Mouse (Mus musculus): ENCODE measurements around the gene Clasrp.
"Not testable (repeated sequence)": the region's sequence is repeated elsewhere in the genome, so short reads cannot be mapped to it uniquely, and the experiment has no call there.

Clasrp gene

DNA sequence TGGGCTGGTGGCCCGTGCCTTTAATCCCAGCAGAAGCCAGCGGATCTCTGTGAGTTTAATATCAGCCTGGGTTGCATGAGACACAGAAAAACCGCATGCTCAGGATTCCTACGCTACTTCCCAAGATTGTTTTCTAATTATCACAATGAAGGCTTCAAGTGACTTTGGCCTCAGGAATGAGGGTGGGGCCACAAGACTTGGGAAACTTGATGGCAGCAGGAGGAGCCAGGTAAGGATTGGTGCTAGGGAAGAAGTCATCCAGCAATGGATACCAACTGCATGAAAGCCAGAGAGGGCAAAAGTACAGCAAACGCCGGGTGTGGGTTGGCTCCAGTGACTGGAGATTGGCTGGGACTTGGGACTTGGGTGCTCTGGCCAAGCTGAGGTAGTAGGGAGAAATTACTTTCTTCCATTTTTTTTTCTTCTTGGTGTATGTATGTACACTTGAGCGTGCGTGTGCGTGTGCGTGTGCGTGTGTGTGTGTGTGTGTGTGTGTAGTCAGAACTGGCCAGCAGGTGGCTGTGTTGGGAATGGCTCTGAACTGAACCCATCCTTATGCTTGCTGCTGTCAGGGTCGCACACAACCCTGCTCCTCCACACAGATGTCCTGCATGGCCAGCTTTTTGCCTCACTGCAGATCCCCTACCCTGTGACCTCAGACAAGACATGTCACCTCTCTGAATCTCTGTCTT lies 5.5 kb upstream of the Clasrp start:
- DNase-seq (ENCODE audit: low read depth), result no peak

DNA sequence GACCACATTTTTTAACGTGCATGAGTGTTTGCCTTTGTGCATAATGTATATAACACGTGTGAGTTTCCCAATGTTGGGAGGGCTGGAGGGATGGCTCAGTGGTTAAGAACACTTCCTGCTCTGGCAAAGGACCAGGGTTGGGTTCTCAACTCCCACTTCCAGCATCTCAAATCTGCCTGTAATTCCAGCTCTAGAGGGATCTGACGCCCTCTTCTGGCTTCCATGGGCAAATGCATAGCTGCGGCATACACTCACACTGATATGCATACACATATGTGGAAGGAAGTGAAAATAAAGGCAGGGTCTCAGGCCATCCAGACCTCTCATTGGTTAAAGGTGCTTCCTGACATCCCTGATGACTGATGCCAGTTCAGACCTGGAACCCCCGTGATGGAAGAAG lies 3.0 kb upstream of the Clasrp start:
- DNase-seq (ENCODE audit: low read depth), result no peak

DNA sequence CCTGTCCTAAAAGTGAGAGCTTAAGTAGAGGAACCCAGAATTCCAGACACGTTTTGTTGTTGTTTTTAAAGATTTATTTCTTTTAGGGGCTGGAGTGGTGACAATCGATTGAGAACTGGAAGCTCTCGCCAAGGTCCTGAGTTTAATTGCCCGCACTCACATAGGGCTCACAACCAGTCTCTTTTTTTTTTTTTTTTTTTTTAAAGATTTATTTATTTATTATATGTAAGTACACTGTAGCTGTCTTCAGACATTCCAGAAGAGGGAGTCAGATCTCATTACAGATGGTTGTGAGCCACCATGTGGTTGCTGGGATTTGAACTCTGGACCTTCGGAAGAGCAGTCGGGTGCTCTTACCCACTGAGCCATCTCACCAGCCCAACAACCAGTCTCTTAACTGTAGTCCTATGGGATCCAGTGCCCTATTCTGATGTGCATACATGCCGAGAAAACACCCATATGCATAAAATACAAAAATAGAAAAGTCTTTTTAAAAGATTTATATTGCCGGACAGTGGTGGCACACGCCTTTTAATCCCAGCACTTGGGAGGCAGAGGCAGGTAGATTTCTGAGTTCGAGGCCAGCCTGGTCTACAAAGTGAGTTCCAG lies 424 bp upstream of the Clasrp start:
- DNase-seq (ENCODE audit: low read depth), result not testable (repeated sequence)

DNA sequence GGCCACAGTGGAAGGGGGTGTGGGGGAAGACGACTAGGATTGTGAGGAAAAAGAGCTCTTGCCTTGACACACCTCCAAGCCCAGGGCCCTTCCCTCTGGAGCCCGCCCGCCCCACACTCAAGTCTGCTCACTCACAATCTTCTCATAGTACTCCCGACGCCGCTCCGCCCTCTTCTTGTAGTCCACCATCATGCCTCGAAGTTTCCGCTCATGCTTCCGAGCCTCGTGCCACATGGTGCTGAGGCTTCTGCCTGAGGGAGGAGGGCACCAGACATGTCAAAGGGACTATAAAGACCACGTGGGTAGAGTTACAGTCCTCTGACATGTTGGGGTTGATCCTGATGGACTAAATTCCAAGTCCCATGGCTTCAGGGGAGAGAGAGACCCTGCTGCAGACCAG lies 1.2 kb downstream of the Clasrp start:
- no peak for DNase-seq (ENCODE audit: low read depth)

DNA sequence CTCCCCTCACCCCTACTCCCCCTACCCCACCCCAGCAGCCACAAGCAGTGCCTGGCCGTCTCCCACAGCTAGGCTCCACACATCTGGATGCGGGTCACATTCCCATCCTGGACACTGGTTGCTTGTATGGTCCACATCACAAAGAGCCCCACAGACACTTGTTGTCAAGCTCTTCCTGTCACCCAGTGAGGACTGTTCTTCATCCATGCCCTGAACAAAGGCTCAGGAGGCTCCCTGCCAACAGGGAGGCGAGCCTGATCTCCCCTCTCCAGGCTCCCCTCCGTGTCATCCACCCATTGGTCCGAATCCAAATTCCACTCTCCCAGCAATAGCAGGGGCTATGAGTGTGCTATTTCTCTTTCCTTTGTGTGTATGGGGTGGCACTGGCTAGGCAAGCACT lies 3.7 kb downstream of the Clasrp start:
- DNase-seq (ENCODE audit: low read depth), result no peak

DNA sequence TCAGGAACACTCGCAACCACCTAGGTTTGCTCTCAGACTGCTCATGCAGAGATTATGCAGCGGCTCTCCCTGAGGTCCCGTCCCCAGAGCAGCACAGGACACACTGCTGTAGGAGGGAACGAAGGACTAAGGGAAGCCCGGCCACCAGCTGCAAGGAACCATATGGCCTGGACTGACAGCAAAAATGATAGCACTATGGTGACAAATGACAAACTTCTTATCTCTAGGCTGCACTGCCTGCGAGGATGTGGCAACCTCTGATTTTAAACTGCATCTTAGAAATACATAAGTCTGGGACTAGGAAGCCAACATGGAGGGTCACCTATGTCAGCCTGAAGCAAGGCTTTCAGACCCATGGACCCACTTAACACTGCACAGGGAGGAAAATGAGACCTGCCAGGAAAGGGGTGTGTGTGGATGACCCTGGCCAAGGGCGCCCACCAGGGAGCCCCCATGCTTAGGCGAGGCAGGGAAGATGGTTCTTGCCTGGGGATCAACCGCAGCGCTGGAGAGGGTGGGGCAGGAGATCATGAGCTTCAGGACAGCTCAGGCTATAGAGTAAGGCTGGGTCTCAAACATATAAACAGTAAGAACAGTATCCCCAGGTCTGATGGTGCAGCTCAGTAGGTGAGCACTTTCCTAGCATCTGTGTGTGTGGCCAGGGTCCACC lies 11.1 kb downstream of the Clasrp start:
- DNase-seq (ENCODE audit: low read depth), result peak; percentile 49

DNA sequence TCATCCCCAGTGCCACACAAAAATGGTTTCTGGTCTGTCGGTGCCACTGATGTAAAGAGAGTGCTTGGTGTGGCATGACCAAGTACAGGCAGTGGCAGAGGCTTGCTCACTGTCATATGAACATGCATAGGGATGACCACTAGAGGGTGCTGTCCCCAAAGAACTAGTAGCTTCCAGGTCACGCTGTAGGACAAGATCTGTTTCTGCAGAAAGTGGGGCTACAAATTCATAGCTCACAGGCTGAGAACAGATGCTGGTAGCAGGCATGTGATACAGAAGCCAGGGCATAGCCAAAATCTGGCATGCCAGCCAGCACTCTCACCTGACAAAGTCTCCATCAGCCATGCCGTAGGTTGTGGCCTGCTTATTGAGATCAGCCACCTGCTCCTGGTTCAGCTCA lies 14.4 kb downstream of the Clasrp start:
- DNase-seq (ENCODE audit: low read depth), result peak; percentile 81

DNA sequence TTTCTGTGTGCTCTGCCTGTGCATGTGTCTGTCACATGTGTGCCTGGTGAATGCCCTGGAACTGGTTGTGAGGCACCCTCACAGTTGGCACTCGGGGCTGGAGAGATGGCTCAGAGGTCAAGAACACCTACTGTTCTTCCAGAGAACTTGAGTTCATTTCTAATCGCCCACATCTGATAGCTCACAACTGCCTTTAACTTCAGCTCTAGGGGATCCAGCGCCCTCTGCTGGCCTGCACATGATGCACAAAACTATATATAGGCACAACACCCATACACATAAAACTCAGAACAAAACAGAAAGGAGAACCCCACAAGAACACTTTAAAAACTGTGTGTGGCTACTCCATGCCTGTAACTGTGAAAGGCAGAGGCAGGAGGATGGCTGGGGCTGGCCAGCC lies 15.1 kb downstream of the Clasrp start:
- peak; percentile 76 for DNase-seq (ENCODE audit: low read depth)

DNA sequence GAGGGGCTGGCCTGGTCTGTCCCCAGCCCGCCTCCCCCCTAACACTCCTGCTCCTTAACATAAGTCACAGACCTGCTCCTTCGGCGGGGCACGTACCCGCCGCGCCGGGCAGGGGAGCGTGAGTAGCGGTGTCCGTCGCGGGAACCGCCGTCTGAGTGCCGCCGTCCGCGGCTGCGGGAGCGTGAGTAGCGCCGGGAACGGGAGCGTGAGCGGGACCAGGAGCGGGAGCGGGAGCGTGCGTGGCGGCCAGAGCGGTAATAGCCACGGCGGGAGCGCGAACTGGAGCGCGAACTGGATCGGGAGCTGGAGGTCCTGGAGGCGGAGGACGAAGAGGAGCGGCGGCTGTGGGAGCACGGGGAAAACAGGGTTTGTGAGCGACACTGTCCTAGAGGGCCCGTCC lies 18.0 kb downstream of the Clasrp start:
- no peak for DNase-seq (ENCODE audit: low read depth)

DNA sequence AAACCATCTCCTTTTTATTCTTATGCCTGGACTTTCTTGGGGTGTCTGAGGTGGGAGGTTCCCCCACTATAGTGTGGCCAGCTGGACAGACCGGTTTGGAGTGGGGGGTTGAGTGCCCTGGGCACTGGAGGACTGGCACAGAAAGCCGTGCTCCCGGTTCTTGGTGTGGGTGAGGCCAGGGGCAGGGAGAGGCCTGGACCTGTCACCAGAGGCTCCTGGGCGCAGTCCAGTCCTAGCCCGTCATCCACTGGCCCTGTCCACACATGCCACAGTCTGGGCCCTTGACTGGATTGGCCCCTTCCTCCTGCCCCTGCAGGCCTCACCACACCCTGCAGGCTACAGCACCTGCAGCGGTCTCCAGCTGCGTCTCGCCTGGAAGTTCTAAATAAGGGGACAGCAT lies 23.7 kb downstream of the Clasrp start:
- no peak for DNase-seq (ENCODE audit: low read depth)

DNA sequence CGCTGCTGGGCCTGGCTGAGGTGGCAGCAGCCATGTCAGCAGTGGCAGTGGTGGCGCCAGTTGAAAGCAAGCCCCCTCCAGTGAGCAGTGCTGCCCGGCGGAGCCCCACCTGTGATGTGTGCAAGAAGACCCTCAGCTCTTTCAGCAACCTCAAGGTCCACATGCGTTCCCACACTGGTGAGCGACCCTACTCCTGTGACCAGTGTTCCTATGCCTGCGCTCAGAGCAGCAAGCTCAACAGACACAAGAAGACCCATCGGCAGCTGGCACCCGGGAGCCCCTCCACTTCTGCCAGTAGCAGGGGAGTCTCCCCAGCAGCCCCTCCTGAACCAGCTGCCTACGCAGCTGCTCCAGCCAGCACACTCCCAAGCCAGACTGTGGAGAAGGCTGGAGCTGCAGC lies 24.5 kb downstream of the Clasrp start:
- DNase-seq (ENCODE audit: low read depth), result no peak

DNA sequence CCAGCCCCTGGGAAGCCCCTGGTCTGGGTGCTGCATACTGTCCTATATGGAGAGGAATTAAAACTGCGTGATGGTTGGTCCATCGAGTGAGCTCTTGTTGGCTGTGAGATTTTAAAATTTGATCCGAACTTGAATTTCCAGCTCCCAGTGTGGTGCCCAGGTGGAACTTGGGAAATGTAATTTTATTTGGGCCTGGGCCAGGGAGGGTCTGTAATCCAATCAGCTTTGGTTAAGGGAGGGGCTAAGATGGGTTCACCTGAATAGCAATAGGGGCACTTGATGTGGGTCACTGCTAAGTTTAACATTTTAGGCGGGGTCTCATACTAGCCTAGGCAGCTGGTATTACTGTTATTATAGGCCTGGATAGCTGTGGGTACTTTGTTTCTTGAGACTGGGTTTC lies 25.9 kb downstream of the Clasrp start:
- no peak for DNase-seq (ENCODE audit: low read depth)

DNA sequence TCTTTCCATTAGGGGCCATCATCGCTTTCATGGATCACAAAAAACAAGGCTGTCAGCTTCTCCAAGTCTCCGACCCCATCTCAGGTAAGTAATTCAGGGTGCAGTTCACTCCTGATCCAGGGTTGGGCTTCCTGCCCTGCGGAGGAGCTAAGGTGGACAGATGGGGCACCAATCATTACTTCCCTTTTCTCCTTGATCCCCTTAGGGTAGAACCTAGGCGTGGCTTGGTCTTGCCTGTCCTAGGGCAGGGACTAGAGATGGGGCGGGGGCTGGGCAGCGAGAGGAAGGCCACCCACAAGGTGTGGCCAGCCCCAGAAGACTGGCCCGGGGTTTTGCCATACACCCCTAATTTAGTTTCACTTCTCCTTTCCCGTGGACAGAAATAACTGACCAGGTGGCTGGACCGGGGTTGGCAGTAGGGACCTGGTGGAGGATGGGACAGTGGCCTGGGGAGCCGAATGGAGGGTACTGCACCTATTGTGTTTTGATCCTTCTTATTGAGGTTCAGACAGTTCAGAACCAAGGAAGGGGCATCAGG lies 26.3 kb downstream of the Clasrp start:
- DNase-seq (ENCODE audit: low read depth), result no peak

DNA sequence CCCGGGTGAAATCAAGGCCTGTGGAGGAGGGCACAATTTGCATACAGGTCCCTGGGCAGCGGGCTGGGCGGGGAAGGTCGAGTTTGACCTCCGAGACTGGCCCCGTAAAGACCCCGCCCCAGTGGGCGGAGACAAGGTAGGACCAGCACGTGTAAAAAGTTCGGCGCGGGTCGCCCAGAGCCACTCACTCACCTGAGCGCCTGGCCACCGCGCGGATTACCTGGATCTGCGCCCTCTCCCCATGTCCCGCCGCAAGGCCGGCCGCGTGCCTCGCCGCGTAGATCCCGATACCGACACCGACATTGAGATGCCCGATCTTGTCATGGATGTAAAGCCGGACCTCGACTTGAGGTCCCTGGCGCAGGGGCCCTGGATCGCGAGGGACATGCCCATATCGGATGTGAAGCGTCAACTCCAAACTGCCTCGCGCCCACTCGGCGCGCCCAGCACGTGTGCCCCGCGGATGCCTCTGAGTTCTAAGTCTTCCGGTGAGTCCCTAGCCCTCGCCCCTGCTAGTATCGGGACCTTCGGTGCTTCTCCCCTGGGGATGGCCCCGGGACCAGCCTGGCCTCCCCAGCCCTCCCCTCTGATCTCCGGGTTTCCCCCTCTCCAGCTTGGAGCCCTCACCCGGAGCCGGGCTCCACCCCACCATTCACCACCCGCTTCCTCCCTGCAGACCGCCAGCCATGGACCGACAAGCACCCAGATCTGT lies 27.0 kb downstream of the Clasrp start, which contains the start of the genes Zfp296 and Gemin7:
Gene Zfp296 (plus strand): TSS at position 147 of the 712 bp plus-strand sequence.
Gene Gemin7 (minus strand): TSS at position 455 of the 712 bp plus-strand sequence.
- DNase-seq (ENCODE audit: low read depth), result no peak

DNA sequence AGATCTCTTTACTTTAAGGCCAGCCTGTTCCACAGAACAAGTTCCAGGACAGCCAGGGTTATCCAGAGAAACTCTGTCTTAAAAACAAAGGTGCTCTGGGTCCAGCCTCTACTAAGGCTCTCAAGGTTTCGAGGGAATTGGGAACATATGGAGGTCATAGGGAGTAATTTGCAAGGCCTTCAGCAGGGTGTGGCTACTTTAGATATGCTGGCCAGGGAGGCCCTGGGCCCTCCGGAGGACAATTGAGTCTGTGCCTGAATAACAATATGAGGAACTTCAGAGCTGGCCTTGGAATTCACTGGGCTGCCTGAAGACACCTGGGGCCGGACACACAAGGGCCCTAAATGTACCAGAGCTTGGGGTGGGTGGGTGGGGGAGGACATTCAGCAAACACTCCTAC lies 28.7 kb downstream of the Clasrp start:
- no peak for DNase-seq (ENCODE audit: low read depth)

DNA sequence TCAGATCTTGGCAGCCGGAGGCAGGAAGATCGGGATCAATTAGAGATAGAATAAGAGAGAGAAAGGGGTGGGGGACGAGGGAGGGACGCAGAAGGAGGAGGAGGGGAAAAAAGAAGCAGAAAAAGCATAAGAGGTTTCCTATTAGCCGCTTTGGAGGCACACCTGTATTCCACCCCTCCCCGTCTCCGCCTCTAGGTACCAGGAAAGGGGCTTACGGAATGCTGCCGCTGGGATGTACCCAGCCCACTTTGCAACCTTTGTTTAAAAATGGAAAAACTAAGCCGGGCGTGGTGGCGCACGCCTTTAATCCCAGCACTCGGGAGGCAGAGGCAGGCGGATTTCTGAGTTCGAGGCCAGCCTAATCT lies 30.5 kb downstream of the Clasrp start:
- DNase-seq (ENCODE audit: low read depth), result no peak

DNA sequence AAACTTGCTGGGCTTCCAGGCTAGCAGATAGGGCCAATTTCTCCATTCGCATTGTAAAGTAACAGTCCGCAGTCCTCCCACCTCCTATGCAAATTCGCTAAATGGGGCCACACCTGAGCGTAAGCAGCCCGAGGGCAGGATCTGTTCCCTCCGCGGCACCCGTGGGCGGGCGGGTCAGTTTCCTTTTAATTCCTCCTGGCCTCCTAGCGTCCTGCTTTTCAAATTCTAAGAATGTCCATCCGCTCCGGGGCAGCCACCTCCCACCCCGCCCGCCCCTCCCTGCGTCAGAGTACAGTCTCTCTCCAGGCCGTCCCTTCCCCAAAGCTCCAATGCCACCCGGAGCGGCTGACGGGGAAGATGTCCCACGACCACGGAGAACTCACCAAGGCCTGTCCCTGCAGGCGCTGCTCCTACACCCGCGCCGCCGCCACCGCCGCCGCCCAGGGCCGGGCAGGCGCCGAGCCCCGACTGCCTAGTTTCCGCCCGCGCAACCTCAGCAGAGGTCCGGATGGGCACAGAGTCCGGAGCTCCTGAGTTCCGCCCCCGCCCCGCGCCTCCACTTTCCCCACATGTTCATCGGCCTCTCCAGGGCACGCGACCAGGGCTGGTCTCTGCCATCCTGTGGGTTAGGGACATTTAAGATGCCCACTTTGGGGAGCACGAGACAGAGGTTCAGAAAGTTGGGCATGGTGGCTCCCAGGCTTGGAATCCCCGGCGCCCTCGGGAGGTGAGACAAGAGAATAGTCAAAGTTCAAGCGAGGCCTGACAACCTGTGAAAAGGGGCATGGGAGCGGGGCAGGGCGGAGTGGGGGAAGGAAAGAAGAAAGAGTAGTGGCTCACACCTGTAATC lies 31.1 kb downstream of the Clasrp start:
- DNase-seq (ENCODE audit: low read depth), result peak; percentile 72

DNA sequence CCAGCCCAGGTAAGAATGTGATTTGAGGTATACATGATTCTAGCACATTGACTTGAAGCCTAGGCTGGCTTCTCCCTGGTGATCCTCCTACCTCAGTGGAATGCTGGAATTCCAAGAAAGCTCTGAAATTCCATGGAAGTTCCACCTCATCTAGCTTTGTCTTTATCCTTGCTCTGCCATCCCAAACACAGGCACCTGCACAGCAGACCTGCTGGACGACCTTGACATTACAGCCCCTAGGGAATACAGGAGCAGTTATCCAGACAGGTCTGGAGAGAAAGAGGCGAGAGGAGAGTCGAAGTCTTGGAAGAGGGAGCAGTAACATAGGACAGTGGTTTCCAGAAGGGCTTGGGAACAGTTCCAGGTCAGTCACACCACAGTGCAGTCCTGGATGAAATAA lies 34.6 kb downstream of the Clasrp start:
- no peak for DNase-seq (ENCODE audit: low read depth)

DNA sequence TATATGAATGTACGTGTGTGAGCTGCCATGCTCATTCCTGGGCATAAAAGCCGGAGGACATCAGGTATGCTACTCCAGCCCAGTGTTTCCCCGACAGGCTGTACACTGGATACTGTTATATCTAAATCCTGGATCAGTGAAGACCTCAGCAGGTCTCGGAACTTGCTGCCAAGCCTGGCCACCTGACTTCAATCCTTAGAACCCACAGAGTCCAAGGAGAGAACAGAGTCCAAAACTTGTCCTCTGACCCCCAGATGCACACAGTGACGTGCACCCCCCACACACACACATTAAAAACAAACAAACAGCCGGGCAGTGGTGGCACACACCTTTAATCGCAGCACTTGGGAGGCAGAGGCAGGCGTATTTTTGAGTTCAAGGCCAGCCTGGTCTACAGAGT lies 36.9 kb downstream of the Clasrp start:
- no peak for DNase-seq (ENCODE audit: low read depth)

DNA sequence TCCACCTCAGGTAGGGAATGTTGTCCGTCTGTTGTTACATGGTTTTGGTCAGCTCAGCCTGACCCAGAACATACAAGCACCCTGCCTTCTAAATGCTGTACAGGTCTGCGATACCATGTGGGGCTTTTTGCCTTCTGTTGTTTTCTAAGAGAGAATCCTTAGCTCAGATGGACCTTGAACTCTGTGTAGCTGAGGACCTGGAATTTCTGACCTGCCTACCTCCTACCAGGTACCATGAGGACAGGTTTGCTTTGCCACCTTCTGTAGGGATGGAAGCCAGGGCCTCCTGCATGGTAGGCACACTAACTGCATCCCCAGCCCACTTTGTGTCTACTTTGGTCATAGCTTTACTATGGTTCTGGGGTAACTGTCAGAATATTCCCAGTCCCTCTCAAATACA lies 38.5 kb downstream of the Clasrp start:
- no peak for DNase-seq (ENCODE audit: low read depth)

DNA sequence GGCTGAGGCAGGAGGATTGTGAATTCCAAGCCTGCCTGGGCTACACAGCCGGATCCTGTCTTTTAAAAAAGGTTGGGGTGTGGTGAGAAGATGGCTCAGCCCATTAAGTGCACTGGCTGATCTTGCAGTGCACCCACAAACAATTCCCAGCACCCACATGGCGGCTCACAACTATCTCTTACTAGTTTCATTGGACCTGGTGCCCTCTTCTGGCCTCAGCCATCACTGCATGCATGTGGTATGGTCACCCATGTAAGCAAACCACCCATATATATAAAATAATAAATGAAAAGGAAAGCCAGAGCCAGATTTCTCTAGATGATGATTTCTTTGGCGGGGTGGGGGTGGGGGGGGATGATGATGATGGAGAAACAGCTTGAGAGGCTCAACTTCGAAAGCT lies 39.8 kb downstream of the Clasrp start:
- DNase-seq (ENCODE audit: low read depth), result no peak

DNA sequence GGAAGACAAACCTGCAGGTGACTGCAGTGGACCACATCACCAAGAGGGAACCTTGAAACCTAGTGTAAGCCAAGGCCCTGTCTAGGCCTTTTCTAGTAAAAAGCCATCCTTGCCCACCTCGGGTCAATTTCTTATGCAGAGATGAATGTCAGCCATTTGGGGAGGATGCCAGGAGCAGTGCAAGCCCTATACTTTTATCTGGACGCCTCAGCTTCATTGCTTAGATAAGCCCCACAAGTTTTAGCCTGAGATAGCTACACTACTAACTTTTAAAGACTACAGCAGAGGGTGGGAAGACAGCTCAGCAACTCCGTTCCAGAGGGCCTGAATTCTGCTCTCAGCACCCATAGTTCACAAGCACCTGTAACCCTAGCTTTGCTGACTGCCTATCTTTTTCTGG lies 40.4 kb downstream of the Clasrp start:
- peak; percentile 83 for DNase-seq (ENCODE audit: low read depth)
